Mouse (Mus musculus) large intestine, adult 2 months (tissue): ENCODE measurements at regions not wholly inside any gene's neighbourhood (a gene's known extent, or its start where the extent isn't known, plus 50 kb on each side); places are given as distances from the start of the nearest gene placed in this dataset.

Source experiments
- DNase-seq: peaks from one replicate; pipeline ENCODE4 v3.0.0-alpha.2; 2012; ENCODE audit warnings: low read depth, low spot score
- WGBS: fragments of 180-500 bp; shearing (Covaris S2); methylation state at CpG from one replicate; pipeline ENCODE4 v1.1.7; 2018; 5-methylcytosine and 5-hydroxymethylcytosine counted together

- WGBS = 61% methylated on average over 2 of the region's 2 CpGs
- DNase-seq = no peak
Measured at GRCm38 (mm10) chr8:116837991-116838390, 83.3 kb downstream of the Cmc2 start.

DNA sequence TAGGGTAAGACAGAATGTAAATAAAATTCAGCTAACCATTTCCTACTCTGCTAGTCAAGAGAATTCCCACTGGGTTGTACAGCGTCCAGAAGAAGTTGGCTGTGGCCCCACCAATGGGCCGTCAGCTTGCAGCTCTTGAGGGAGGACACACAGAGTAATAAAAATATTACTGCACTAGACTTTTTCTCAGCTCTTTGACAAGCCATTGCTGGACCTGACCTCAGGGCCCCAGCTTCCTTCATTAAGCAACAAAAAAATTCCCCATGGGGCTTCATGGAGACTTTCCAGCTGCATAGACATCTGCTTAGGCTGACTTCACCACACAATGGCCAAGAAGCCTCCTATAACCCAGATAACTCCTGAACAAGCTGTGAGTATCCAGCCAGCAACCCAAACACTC lies 89.1 kb downstream of the Cmc2 start:
- 15% methylated on average over 2 of the region's 2 CpGs for WGBS

DNA sequence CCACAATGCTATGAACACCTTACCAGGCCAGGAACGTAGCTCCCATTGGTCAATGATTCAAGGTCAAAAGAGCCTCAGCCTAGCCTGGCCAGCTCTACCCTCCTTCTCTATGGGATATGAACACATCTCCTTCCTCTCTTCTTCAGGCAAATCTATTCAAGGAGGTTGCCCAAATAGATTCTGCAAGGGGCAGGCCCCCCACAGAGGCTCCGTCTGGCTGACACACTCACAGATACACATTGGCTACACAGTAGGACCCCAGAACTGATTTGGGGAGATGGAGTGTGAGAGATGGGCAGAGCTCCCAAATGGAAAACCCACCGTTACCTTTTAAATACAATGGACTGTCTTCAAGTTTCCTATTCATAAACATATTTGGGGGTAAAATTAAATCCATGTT lies 91.6 kb downstream of the Cmc2 start:
- DNase-seq = no peak
- 90% methylated on average over 3 of the region's 3 CpGs for WGBS

More for the DNA sequence above, 89.1 kb downstream of the Cmc2 start:
- DNase-seq = no peak

- WGBS = 72% methylated on average over 8 of the region's 8 CpGs
- DNase-seq = no peak
Measured at GRCm38 (mm10) chr8:116828220-116828619, 93.0 kb downstream of the Cmc2 start.

- WGBS = 95% methylated on average over 13 of the region's 13 CpGs
- no peak for DNase-seq
Measured at GRCm38 (mm10) chr8:116827141-116827540, 94.1 kb downstream of the Cmc2 start.

DNA sequence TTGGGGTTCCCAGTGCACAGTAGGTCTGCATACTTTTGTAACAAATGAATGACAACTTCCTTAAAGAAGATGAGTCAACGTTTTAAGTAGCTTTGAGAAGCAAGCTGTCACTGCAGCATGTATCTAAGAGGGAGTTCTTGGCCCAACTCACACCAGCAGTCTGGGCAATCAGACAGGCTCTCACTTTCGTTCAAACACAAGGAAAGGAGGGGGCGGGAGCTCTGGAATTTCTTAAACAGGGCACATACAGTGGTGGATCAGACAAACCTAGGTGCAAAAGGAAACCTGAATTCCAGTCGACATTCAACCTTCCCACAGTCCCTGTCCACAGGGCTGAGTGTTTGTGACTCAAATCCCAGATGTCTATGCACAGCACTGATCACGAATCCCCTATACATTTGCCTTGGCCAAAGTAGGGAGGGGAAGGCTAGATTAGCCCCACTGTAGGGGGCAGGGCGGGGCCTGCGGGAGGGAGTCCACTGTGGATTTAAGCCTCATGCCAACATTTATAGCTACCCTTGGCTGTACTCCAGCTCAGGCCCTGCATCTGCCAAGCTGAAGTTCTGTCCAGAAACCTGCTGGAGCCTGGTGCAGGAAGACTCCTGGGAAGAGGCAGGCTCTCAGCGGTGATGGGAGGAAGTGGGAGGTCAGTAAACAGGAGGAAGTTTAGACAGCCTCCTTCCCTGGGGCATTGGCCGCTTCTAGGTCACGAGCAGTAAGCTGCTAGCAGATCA lies 81.5 kb upstream of the Cdyl2 start:
- DNase-seq = peak; percentile 59
- WGBS = 8% methylated on average over 10 of the region's 10 CpGs

DNA sequence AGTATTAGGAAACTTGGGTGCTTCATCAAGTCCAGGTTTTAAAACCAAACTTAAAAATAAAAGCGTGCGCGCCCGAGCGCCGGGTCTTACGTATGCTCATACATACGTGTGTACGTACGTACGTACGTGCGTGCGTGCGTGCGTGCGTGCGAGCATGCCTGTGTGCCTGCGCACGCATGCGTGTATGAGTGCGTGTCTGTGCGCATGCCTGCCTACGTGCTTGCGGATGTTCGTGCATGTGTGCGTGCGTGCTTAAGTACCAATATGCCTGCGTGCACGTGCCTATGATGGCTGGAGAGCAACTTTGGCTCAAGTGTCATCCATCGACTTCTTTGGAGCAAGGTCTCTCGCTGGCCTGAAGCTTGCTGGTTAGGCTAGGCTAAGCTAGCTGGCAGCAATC lies 68.5 kb upstream of the Cdyl2 start:
- no peak for DNase-seq
- 95% methylated on average over 32 of the region's 32 CpGs for WGBS

DNA sequence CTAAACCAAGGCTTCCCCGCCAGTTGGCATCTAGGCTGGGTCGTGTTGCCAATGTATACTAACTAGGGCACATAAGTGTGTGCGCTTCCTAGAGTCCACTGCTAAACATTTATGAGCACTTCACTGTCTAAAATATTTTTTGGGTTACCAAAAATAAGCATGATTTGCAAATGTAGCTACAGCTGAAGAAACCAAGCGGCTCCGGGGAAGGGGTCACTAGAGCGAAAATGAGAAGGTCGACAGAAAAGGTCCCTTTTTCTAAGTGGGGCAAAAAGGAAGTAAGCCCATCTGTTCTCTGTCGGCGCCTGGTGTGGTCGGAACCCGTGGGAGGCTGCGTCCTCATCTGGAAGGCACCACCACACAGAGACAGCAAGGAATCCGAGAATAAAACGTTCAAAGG lies 67.8 kb upstream of the Cdyl2 start:
- WGBS = 83% methylated on average over 14 of the region's 14 CpGs
- DNase-seq = no peak

DNA sequence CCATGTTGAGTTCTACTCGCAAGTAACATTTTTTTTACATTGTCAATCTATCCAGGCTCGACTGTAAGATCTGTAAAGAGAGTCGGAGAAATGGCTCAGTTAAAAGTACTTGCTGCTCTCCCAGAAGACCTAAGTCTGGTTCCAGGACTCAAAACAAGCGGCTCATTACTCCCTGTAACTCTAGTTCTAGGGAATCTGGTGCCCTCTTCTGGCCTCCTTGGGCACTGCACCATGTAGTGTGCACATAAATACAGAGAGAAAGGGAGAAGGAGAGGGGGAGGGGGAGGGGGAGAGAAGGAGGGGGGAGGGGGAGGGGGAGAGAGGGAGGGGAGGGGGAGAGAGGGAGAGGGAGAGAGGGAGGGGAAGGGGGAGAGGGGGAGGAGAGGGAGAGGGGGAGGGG lies 66.2 kb upstream of the Cdyl2 start:
- DNase-seq = no peak
- WGBS = 95% methylated on average over 4 of the region's 4 CpGs

DNA sequence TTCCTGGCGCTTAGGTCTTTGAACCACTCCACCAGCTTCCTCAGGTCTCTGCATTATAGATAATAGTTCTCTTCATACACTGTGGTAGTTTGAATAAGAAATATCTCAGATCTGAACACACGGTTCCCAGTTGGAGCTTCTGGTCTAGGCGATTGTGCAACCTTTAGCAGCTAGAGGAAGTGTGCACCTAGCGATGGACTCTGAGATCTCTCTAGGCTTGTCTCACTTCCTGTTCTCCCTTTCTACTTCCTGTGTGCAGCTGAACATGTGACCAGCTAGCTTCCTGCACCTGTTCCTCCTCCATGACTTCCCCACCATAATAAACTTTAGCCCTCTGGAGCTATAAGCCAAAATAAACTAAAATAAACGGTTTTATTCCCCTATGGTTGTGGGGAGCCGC lies 62.9 kb upstream of the Cdyl2 start:
- 86% methylated on average over 6 of the region's 6 CpGs for WGBS
- DNase-seq = no peak

- WGBS = 39% methylated on average over 1 of the region's 1 CpGs
- peak; percentile 80 for DNase-seq
Measured at GRCm38 (mm10) chr8:116793107-116793506, 60.3 kb upstream of the Cdyl2 start.

GRCm38 (mm10) chr8:116790294-116790693 lies 57.5 kb upstream of the Cdyl2 start:
- no peak for DNase-seq
- WGBS = 73% methylated on average over 16 of the region's 16 CpGs
